Mouse (Mus musculus): ENCODE measurements around the gene Tpp1. TPM values are rescaled to one million over a fixed set of nuclear protein-coding genes. Genes with fewer than 3 reads are reported as not detected.

Gene Tpp1
- 43.1 and 45.9 TPM in 2 replicates for polyA plus RNA-seq (2012; rRNA removed)

GRCm38 (mm10) chr7:105751491-105752433, at the start of gene Tpp1:
Tpp1 (minus strand) TSS chr7:105752235.

GRCm38 (mm10) chr7:105787285-105788140, 35.5 kb upstream of the Tpp1 start, which contains the start of gene Dchs1:
Dchs1 (minus strand) TSS chr7:105787654.

GRCm38 (mm10) chr7:105743926-105744590, 8.0 kb downstream of the Tpp1 start, which contains the start of gene Taf10:
Taf10 (minus strand) TSS chr7:105744361.

GRCm38 (mm10) chr7:105736911-105737521, 15.0 kb downstream of the Tpp1 start, which contains the start of gene Rrp8:
Rrp8 (minus strand) TSS chr7:105737385.

GRCm38 (mm10) chr7:105736264-105736901, 15.7 kb downstream of the Tpp1 start, which contains the start of gene Ilk:
Ilk (plus strand) TSS chr7:105736592.

Other genes starting within 250 kb of the Tpp1 start
- gene Smpd1, start 197.9 kb downstream of the Tpp1 start, polyA plus RNA-seq (2012; rRNA removed) = 37.1 and 42.4 TPM in 2 replicates
- gene Apbb1, start 170.6 kb downstream of the Tpp1 start, polyA plus RNA-seq (2012; rRNA removed) = 215 and 247 TPM in 2 replicates
- gene Hpx, start 152.1 kb downstream of the Tpp1 start, polyA plus RNA-seq (2012; rRNA removed) = 0.63 and 0.69 TPM in 2 replicates
- 135 and 148 TPM in 2 replicates for gene Trim3, start 118.7 kb downstream of the Tpp1 start, polyA plus RNA-seq (2012; rRNA removed)
- gene Timm10b, start 112.2 kb downstream of the Tpp1 start, polyA plus RNA-seq (2012; rRNA removed) = 119 and 132 TPM in 2 replicates
- gene Arfip2, start 111.8 kb downstream of the Tpp1 start, polyA plus RNA-seq (2012; rRNA removed) = 122 and 123 TPM in 2 replicates
- 104 and 129 TPM in 2 replicates for gene Gm45799, start 111.7 kb downstream of the Tpp1 start, polyA plus RNA-seq (2012; rRNA removed)
- gene Dnhd1, start 101.4 kb downstream of the Tpp1 start, polyA plus RNA-seq (2012; rRNA removed) = 6.8 and 8.0 TPM in 2 replicates
- gene Ilk, start 15.6 kb downstream of the Tpp1 start, polyA plus RNA-seq (2012; rRNA removed) = 198 and 225 TPM in 2 replicates
- gene Rrp8, start 14.8 kb downstream of the Tpp1 start, polyA plus RNA-seq (2012; rRNA removed) = 18.5 and 19.5 TPM in 2 replicates
- 239 and 264 TPM in 2 replicates for gene Taf10, start 7.9 kb downstream of the Tpp1 start, polyA plus RNA-seq (2012; rRNA removed)
- 56.3 and 58.4 TPM in 2 replicates for gene Dchs1, start 35.4 kb upstream of the Tpp1 start, polyA plus RNA-seq (2012; rRNA removed)
- gene Mrpl17, start 58.9 kb upstream of the Tpp1 start, polyA plus RNA-seq (2012; rRNA removed) = 204 and 216 TPM in 2 replicates
- gene Gm4070, start 201.7 kb upstream of the Tpp1 start, polyA plus RNA-seq (2012; rRNA removed) = 0.30 and 0.45 TPM in 2 replicates

Data from central nervous system, embryonic 14 days (tissue).